Mouse (Mus musculus) kidney, adult 2 months (tissue): ENCODE data around the gene Vmn1r214.

Experiments
- CTCF ChIP-seq: fragments of 200-500 bp; conservative IDR thresholded peaks from 2 replicates; pipeline ENCODE4 v1.5.1; 2011; ENCODE audit warnings: low read depth, mild to moderate bottlenecking, control low read depth, low read length, moderate library complexity, mixed read lengths; ENCODE audit not compliant: insufficient read depth, insufficient read length
- POLR2A ChIP-seq: fragments of 200-500 bp; IDR thresholded peaks from one replicate; pipeline ENCODE4 v1.6.1; 2011; ENCODE audit warnings: low read depth, low read length, control low read depth

DNA sequence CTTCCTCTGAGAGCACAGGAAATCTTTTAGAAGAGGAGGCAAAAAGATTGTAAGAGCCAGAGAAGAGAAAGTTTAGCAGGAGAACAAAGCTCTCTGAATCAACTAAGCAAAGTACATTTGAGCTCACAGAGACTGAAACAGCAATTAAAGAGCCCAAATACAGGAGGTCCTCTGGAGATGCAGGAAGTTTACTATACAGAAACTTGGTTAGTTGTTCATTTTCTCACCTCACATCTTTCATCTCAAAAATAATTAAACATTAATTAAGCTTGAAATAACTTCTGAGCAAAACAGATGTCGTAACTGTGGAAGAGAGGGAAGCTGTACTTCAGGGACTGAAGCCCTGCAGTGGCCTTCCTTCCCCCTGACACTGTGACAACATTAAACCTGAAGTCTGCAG, 22.9 kb upstream of the Vmn1r214 start, which contains the start of gene Vmn1r213:
- TF ChIP-seq POLR2A: no peak
- TF ChIP-seq CTCF: no peak
